Mouse (Mus musculus) lung, embryonic 14.5 days (tissue): Measurements from ENCODE around the gene Depdc1b. TPM values are rescaled to one million over a fixed set of nuclear protein-coding genes. Genes with fewer than 3 reads are reported as not detected.
A peak's percentile ranks its signal among the peaks of the same experiment; 100 is the strongest.

Experiments used
- ATAC-seq: fragments of 200-750 bp; cut with Nextera tagmentation; 2 replicates; pipeline ENCODE4 v1.8.0; 2017; ENCODE audit warnings: mild to moderate bottlenecking, moderate TSS enrichment, moderate library complexity; ENCODE audit not compliant: insufficient read depth
- DNase-seq: peaks from one replicate; pipeline ENCODE4 v3.0.0-alpha.2; 2015
- H3K27ac ChIP-seq: fragments of 300-500 bp; sonication (generic); 2 replicates; pipeline ENCODE4 v1.5.1; 2014; ENCODE audit warnings: low read depth, mild to moderate bottlenecking, moderate library complexity
- H3K27me3 ChIP-seq: fragments of 300-500 bp; sonication (generic); 2 replicates; pipeline ENCODE4 v1.6.1; 2014; ENCODE audit warnings: low read length, control low read depth; ENCODE audit not compliant: insufficient read depth
- H3K36me3 ChIP-seq: fragments of 300-500 bp; sonication (generic); 2 replicates; pipeline ENCODE4 v1.6.1; 2014; ENCODE audit warnings: control low read depth; ENCODE audit not compliant: insufficient read depth
- H3K4me1 ChIP-seq: fragments of 300-500 bp; sonication (generic); 2 replicates; pipeline ENCODE4 v1.6.1; 2014; ENCODE audit warnings: antibody characterized with exemption, control low read depth; ENCODE audit not compliant: insufficient read depth
- H3K4me2 ChIP-seq: fragments of 300-500 bp; sonication (generic); 2 replicates; pipeline ENCODE4 v1.6.1; 2014; ENCODE audit warnings: mild to moderate bottlenecking
- H3K4me3 ChIP-seq: fragments of 300-500 bp; sonication (generic); 2 replicates; pipeline ENCODE4 v1.5.1; 2014; ENCODE audit warnings: low read depth, low read length
- H3K9ac ChIP-seq: fragments of 300-500 bp; sonication (generic); 2 replicates; pipeline ENCODE4 v1.6.1; 2014
- H3K9me3 ChIP-seq: fragments of 300-500 bp; sonication (generic); 2 replicates; pipeline ENCODE4 v1.6.1; 2016; ENCODE audit warnings: low read depth, low read length, control low read depth
- CTCF ChIP-seq: IDR thresholded peaks from 2 replicates; pipeline ENCODE4 v1.5.1; 2016; ENCODE audit warnings: antibody characterized with exemption, low read depth
- WGBS: fragments of 180-500 bp; shearing (Covaris S2); extraction: QIAGEN DNeasy Blood & Tissue Kit; methylation state at CpG from one replicate; pipeline ENCODE4 v1.1.7; 2014; 5-methylcytosine and 5-hydroxymethylcytosine counted together
- polyA plus RNA-seq: library from polyadenylated mRNA; unstranded; fragments of >200 nt; fragmentation: Nextera tagmentation; extraction: Ambion mirVana; gene quantifications from 2 replicates; pipeline ENCODE4 v1.2.1, GENCODE M21; 2014

Gene Depdc1b
- polyA plus RNA-seq, 1 experiment from 2014 or later = 20.2 TPM

DNA sequence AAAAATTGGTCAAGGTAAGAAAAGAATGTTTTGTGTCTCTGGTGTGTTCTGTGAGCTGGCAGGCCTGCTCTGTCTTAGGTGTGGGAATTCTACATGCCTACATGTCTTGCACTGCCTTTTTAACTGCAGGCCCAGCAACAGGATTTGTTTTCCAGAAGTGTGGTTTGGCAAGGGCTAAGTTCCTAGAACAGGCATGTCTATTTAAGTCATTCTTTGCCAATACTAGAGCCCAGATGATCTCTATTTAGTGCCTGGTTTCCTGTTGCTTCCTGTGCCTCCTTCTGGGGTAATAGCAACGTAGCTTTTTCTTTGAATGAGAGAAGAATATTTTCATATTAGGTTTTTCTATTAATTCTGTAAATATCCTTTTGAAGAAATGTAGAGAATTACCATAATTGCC is 39.6 kb upstream of the Depdc1b start:
- Histone ChIP-seq H3K9ac (no peak overlapping the region), H3K27me3 (no peaks in the 10 kb centered on the region), H3K36me3 (no peaks in the 10 kb centered on the region), H3K9me3 (no peaks in the 10 kb centered on the region), H3K27ac (no peak overlapping the region), H3K4me3 (no peak overlapping the region), H3K4me2 (no peak overlapping the region), H3K4me1 (peaks cover 9% of the 10 kb centered on the region; the same call in 1 of the 2 replicates)
- no peak for TF ChIP-seq CTCF
- no peak for ATAC-seq
- no peak for DNase-seq
- 62% methylated on average over 1 of the region's 1 CpGs for WGBS

DNA sequence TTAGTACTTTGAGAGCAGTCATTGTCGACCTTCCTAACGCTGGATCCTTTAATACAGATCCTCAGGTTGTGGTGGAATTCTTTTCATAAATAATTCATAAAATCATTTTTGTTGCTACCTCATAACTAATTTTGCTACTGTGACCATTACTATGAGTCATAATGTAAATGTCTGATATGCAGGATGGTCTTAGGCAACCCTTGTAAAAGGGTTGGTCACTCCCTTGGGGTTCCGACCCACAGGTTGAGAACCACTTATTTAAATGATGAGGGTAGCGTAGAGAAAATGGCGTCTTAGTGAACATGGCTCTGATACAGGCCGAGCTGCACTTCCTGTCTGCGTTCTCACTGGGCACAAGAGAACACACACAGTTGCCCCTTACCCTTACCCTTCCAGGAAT is 38.8 kb upstream of the Depdc1b start:
- Histone ChIP-seq H3K9ac (no peak overlapping the region), H3K27ac (no peak overlapping the region), H3K4me1 (peaks cover 9% of the 10 kb centered on the region; the same call in 1 of the 2 replicates), H3K4me2 (no peak overlapping the region), H3K27me3 (no peaks in the 10 kb centered on the region), H3K9me3 (no peaks in the 10 kb centered on the region), H3K36me3 (no peaks in the 10 kb centered on the region), H3K4me3 (no peak overlapping the region)
- WGBS = 82% methylated on average over 7 of the region's 7 CpGs
- ATAC-seq = no peak
- TF ChIP-seq CTCF = no peak
- no peak for DNase-seq

DNA sequence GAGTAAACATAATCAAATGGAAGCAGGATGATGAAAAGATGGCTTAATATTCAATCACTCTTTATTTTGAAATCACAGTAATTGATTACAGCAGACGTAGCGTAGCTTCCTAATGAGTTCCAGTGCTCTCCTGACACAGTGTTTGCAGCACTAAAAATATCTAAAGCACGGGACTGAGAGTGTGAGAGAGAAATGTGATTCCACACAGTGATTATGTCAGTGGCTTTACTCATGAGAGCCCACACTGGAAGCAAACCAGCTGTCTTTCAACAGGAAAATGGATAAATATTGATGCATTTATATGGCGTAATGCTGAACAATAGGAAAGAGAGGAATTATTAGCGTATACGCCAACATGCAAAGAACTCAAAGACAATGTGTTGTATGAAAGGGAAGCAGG is 37.5 kb upstream of the Depdc1b start:
- WGBS = 31% methylated on average over 6 of the region's 6 CpGs
- Histone ChIP-seq H3K4me2 (0 out of 2 replicates have a peak overlapping the region, but pooled peaks have one; percentile 0), H3K4me3 (no peak overlapping the region), H3K9me3 (no peaks in the 10 kb centered on the region), H3K9ac (no peak overlapping the region), H3K4me1 (0 out of 2 replicates have a peak, but pooled peaks cover 4% of the 10 kb centered on the region), H3K36me3 (no peaks in the 10 kb centered on the region), H3K27ac (no peak overlapping the region), H3K27me3 (no peaks in the 10 kb centered on the region)
- DNase-seq = peak; percentile 51
- peak; percentile 62; the same call in 1 of the 2 replicates for ATAC-seq
- no peak for TF ChIP-seq CTCF

DNA sequence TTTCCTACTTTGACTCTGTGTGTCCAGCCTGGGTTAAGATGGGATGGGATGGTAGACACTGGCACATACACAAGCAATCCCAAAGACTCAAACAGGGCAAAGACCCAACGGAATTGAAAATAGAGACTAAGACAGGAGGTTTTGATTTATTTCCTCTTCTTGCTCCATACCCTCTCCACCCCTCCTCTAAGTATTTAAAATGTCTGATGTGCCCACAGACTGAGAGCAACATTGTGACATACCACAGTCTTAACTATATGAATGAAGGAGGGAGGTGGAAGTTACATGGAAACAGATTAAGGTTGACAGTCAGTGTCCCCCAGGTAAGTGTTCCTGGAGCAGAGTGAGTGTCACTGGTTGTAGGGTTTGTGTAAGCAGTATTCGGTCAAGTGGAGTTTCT is 31.8 kb upstream of the Depdc1b start:
- Histone ChIP-seq H3K9me3 (no peaks in the 10 kb centered on the region), H3K27me3 (no peaks in the 10 kb centered on the region), H3K4me3 (no peak overlapping the region), H3K9ac (no peak overlapping the region), H3K36me3 (no peaks in the 10 kb centered on the region), H3K4me2 (no peak overlapping the region), H3K27ac (no peak overlapping the region), H3K4me1 (no peaks in the 10 kb centered on the region)
- 83% methylated on average over 2 of the region's 2 CpGs for WGBS
- DNase-seq = no peak
- ATAC-seq = no peak
- TF ChIP-seq CTCF = no peak

DNA sequence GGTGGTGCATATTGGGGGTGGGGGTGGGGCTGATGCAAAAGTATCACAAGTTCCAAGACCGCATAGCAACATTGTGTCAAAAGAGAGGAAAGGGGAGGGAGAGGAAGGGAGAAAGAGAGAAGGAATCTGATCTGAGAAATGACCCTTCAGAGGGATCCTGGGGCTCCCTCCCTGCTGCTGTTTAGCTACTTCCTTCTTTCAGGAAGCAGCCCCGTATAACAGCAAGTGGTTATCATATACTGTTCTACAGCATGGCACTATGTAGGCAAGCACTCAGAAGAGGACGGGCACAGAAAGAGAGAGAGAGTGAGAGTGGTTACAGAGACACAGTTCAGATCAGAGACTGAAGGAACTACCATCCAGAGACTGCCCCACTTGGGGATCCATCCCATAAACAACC is 28.2 kb upstream of the Depdc1b start:
- Histone ChIP-seq H3K4me3 (no peak overlapping the region), H3K36me3 (no peaks in the 10 kb centered on the region), H3K9me3 (no peaks in the 10 kb centered on the region), H3K27me3 (no peaks in the 10 kb centered on the region), H3K9ac (no peak overlapping the region), H3K4me2 (no peak overlapping the region), H3K27ac (no peak overlapping the region), H3K4me1 (no peaks in the 10 kb centered on the region)
- ATAC-seq (no peak), DNase-seq (no peak)
- 53% methylated on average over 3 of the region's 3 CpGs for WGBS
- TF ChIP-seq CTCF = no peak

DNA sequence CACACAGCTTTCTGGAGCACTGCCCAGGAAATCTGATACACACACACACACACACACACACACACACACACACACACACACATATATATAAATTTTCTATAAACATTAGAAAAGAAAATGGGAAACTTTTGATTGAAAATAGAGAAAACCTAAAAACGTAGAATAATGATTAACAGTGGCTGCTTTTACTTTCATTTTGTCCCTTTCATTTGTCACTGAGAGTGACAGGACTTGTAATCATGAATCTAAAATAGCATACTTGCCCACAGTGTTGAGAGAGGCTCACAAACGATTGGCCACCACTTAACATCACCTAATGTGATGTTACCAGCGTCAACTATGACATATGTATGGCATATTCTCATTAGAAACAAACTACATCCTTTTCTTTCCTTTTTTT is 26.7 kb upstream of the Depdc1b start:
- Histone ChIP-seq H3K9ac (no peak overlapping the region), H3K4me2 (no peak overlapping the region), H3K36me3 (no peaks in the 10 kb centered on the region), H3K9me3 (no peaks in the 10 kb centered on the region), H3K27me3 (no peaks in the 10 kb centered on the region), H3K4me3 (no peak overlapping the region), H3K27ac (no peak overlapping the region), H3K4me1 (no peaks in the 10 kb centered on the region)
- no peak for ATAC-seq
- no peak for TF ChIP-seq CTCF
- WGBS = 65% methylated on average over 3 of the region's 3 CpGs
- DNase-seq = no peak

DNA sequence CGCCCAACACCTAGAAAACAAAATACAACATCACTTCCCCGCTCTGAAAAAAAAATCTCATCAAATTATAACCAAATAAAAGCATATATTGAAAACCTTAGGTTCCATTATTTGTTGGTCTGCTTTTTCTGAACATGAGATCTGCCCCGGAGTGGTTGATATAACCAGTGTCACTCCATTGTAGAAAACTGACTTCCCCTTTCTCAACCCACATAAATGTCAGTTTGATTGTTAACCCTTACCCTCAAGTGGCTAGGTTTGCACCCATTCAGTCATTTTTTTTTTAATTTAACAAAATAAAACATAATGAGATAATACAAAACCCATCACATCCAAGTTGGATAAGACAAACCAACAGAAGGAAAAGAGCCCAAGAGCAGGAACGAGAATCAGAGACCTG is 25.8 kb upstream of the Depdc1b start:
- TF ChIP-seq CTCF = no peak
- Histone ChIP-seq H3K27me3 (no peaks in the 10 kb centered on the region), H3K9me3 (no peaks in the 10 kb centered on the region), H3K27ac (no peak overlapping the region), H3K4me1 (no peaks in the 10 kb centered on the region), H3K9ac (no peak overlapping the region), H3K4me3 (no peak overlapping the region), H3K4me2 (no peak overlapping the region), H3K36me3 (no peaks in the 10 kb centered on the region)
- no peak for DNase-seq
- 87% methylated on average over 4 of the region's 4 CpGs for WGBS
- ATAC-seq = no peak
